Mouse (Mus musculus): ENCODE data around the gene Pdxdc1. TPM values are rescaled to one million over a fixed set of nuclear protein-coding genes. Genes with fewer than 3 reads are reported as not detected.
"Not testable (repeated sequence)": the region's sequence is repeated elsewhere in the genome, so short reads cannot be mapped to it uniquely, and the experiment has no call there.

The Pdxdc1 gene
- total and polyA plus RNA-seq, 2 experiments from 2014 or later = 60.2 to 67.4 TPM

- H3K4me2 ChIP-seq (ENCODE audit: low read depth) = no peak overlapping the region
- no peaks in the 10 kb centered on the region for H3K9me3 ChIP-seq (ENCODE audit: low read length)
- H3K9ac ChIP-seq = no peak overlapping the region
- no peaks in the 10 kb centered on the region for H3K4me1 ChIP-seq (ENCODE audit: insufficient read depth)
- ATAC-seq (no peak), DNase-seq (no peak)
- no peak overlapping the region for H3K4me3 ChIP-seq (ENCODE audit: low read depth, low read length)
- TF ChIP-seq CTCF (IDR thresholded peaks at IDR 0.05; ENCODE audit: low read depth) = no peak
- no peak overlapping the region for H3K27ac ChIP-seq (ENCODE audit: low read depth, low read length)
- 92% methylated on average over 4 of the region's 4 CpGs for WGBS
- no peaks in the 10 kb centered on the region for H3K27me3 ChIP-seq (ENCODE audit: insufficient read depth, low read length)
- peaks cover 77% of the 10 kb centered on the region for H3K36me3 ChIP-seq (ENCODE audit: insufficient read depth)
These were observed 101.7 kb downstream of the Pdxdc1 start for GRCm38 (mm10) chr16:13801231-13801630.

GRCm38 (mm10) chr16:13796746-13797175, 106.2 kb downstream of the Pdxdc1 start:
- 93% methylated on average over 5 of the region's 5 CpGs for WGBS
- ATAC-seq (no peak), DNase-seq (no peak)
- H3K4me3 ChIP-seq (ENCODE audit: low read depth, low read length) = no peak overlapping the region
- no peak overlapping the region for H3K4me2 ChIP-seq (ENCODE audit: low read depth)
- H3K27ac ChIP-seq (ENCODE audit: low read depth, low read length) = no peak overlapping the region
- no peaks in the 10 kb centered on the region for H3K4me1 ChIP-seq (ENCODE audit: insufficient read depth)
- no peaks in the 10 kb centered on the region for H3K27me3 ChIP-seq (ENCODE audit: insufficient read depth, low read length)
- no peak overlapping the region for H3K9ac ChIP-seq
- H3K36me3 ChIP-seq (ENCODE audit: insufficient read depth) = peaks cover 90% of the 10 kb centered on the region
- H3K9me3 ChIP-seq (ENCODE audit: low read length) = no peaks in the 10 kb centered on the region
- TF ChIP-seq CTCF (IDR thresholded peaks at IDR 0.05; ENCODE audit: low read depth) = no peak

GRCm38 (mm10) chr16:13793441-13793840, 109.5 kb downstream of the Pdxdc1 start:
- not testable (repeated sequence) for H3K4me1 ChIP-seq (ENCODE audit: insufficient read depth); H3K9ac ChIP-seq; DNase-seq; H3K4me2 ChIP-seq (ENCODE audit: low read depth); H3K27ac ChIP-seq (ENCODE audit: low read depth, low read length); H3K27me3 ChIP-seq (ENCODE audit: insufficient read depth, low read length); H3K4me3 ChIP-seq (ENCODE audit: low read depth, low read length); ATAC-seq; H3K9me3 ChIP-seq (ENCODE audit: low read length)
- H3K36me3 ChIP-seq (ENCODE audit: insufficient read depth) = peaks cover 89% of the 10 kb centered on the region
- WGBS = 94% methylated on average over 2 of the region's 2 CpGs

GRCm38 (mm10) chr16:13785932-13786331, 117.0 kb downstream of the Pdxdc1 start:
- H3K9ac ChIP-seq = no peak overlapping the region
- no peak for TF ChIP-seq CTCF (IDR thresholded peaks at IDR 0.05; ENCODE audit: low read depth)
- H3K4me3 ChIP-seq (ENCODE audit: low read depth, low read length) = no peak overlapping the region
- H3K4me2 ChIP-seq (ENCODE audit: low read depth) = no peak overlapping the region
- H3K4me1 ChIP-seq (ENCODE audit: insufficient read depth) = peaks cover 9% of the 10 kb centered on the region; the same call in 1 of the 2 replicates
- H3K36me3 ChIP-seq (ENCODE audit: insufficient read depth) = peaks cover 56% of the 10 kb centered on the region
- H3K27me3 ChIP-seq (ENCODE audit: insufficient read depth, low read length) = no peaks in the 10 kb centered on the region
- H3K27ac ChIP-seq (ENCODE audit: low read depth, low read length) = no peak overlapping the region
- DNase-seq (no peak), ATAC-seq (no peak)
- 83% methylated on average over 3 of the region's 3 CpGs for WGBS
- H3K9me3 ChIP-seq (ENCODE audit: low read length) = no peaks in the 10 kb centered on the region

Small RNA genes within 50 kb of the gene (microRNA-seq; reads per million reads assigned to microRNA genes)
- 0 reads per million in 2 experiments for gene Gm27734

Other genes with a start within 250 kb of the Pdxdc1 start
- gene Parn, start 235.0 kb downstream of the Pdxdc1 start, total RNA-seq (2014; rRNA removed) = 17.2 and 20.9 TPM in 2 replicates
- 34.9 and 38.1 TPM in 2 replicates for gene Parn, start 235.0 kb downstream of the Pdxdc1 start, polyA plus RNA-seq (2015; fragmentation: Nextera tagmentation; extraction: Ambion mirVana)
- gene Bfar, start 231.3 kb downstream of the Pdxdc1 start, total RNA-seq (2014; rRNA removed) = 39.8 and 41.2 TPM in 2 replicates
- 25.1 and 33.0 TPM in 2 replicates for gene Bfar, start 231.3 kb downstream of the Pdxdc1 start, polyA plus RNA-seq (2015; fragmentation: Nextera tagmentation; extraction: Ambion mirVana)
- gene 3110001I22Rik, start 231.2 kb downstream of the Pdxdc1 start, total RNA-seq (2014; rRNA removed) = 5.6 and 7.7 TPM in 2 replicates
- 3.5 and 3.6 TPM in 2 replicates for gene 3110001I22Rik, start 231.2 kb downstream of the Pdxdc1 start, polyA plus RNA-seq (2015; fragmentation: Nextera tagmentation; extraction: Ambion mirVana)
- gene Pla2g10, start 172.1 kb downstream of the Pdxdc1 start, total RNA-seq (2014; rRNA removed) = not detected in 2 replicates
- 0.15 and 0.16 TPM in 2 replicates for gene Pla2g10, start 172.1 kb downstream of the Pdxdc1 start, polyA plus RNA-seq (2015; fragmentation: Nextera tagmentation; extraction: Ambion mirVana)
- 89.7 and 104 TPM in 2 replicates for gene Rrn3, start 122.4 kb downstream of the Pdxdc1 start, total RNA-seq (2014; rRNA removed)
- 70.0 and 80.7 TPM in 2 replicates for gene Rrn3, start 122.4 kb downstream of the Pdxdc1 start, polyA plus RNA-seq (2015; fragmentation: Nextera tagmentation; extraction: Ambion mirVana)
- 163 and 181 TPM in 2 replicates for gene Ntan1, start 84.3 kb downstream of the Pdxdc1 start, total RNA-seq (2014; rRNA removed)
- gene Ntan1, start 84.3 kb downstream of the Pdxdc1 start, polyA plus RNA-seq (2015; fragmentation: Nextera tagmentation; extraction: Ambion mirVana) = 231 and 254 TPM in 2 replicates
- 43.7 and 44.3 TPM in 2 replicates for gene Mpv17l, start within 50 bp of the Pdxdc1 start, total RNA-seq (2014; rRNA removed)
- gene Mpv17l, start within 50 bp of the Pdxdc1 start, polyA plus RNA-seq (2015; fragmentation: Nextera tagmentation; extraction: Ambion mirVana) = 34.6 and 46.1 TPM in 2 replicates
- 165 and 188 TPM in 2 replicates for gene 2900011O08Rik, start 83.5 kb upstream of the Pdxdc1 start, total RNA-seq (2014; rRNA removed)
- gene 2900011O08Rik, start 83.5 kb upstream of the Pdxdc1 start, polyA plus RNA-seq (2015; fragmentation: Nextera tagmentation; extraction: Ambion mirVana) = 194 and 213 TPM in 2 replicates
- 0.48 and 0.92 TPM in 2 replicates for gene Ifitm7, start 83.8 kb upstream of the Pdxdc1 start, total RNA-seq (2014; rRNA removed)
- 0.36 and 0.44 TPM in 2 replicates for gene Ifitm7, start 83.8 kb upstream of the Pdxdc1 start, polyA plus RNA-seq (2015; fragmentation: Nextera tagmentation; extraction: Ambion mirVana)